28 mouse cellular contexts compared by ENCODE assay signal in genomic region chr2:181845709-181846394, GRCm38 (mm10). TPM values are rescaled to one million over a fixed set of nuclear protein-coding genes. Genes with fewer than 3 reads are reported as not detected.
A peak's percentile ranks its signal among the peaks of the same experiment; 100 is the strongest.
DNase-seq lines count a peak whose midpoint lies in the region; ATAC-seq lines count a peak whose summit lies in the region.
"Had no signal": no experiment of that assay in that cellular context is flagged by ENCODE, and none has a peak within 500 bp of the region (broad histone marks: within the 10 kb centered on the region; RNA-seq: fewer than 3 reads in every experiment).

No protein-coding gene starts in this region.

- 0 out of 2 replicates have a peak, but pooled peaks cover 5% of the 10 kb centered on the region for H3K36me3 ChIP-seq in intestine, embryonic 16.5 days (ENCODE audit: control insufficient read depth, insufficient read depth, low read length)

- WGBS in intestine, embryonic 16.5 days: 64% methylated on average over 5 of the region's 5 CpGs

- H3K9ac ChIP-seq in intestine, embryonic 16.5 days (ENCODE audit: low read depth, low read length): no peak overlapping the region
- H3K9ac ChIP-seq: embryonic facial prominence, embryonic 12.5 days; heart, embryonic 13.5 days; hindbrain, embryonic 14.5 days; liver, embryonic 14.5 days; midbrain, embryonic 15.5 days had no signal

- peak; percentile 43 for DNase-seq in heart, adult 11 months
- DNase-seq in heart, adult 18-20 months: no peak
- peak; percentile 45 for DNase-seq in testis, postnatal 14 days (ENCODE audit: low spot score)
- no peak for DNase-seq in testis, postnatal 10 days (ENCODE audit: low spot score)
- DNase-seq in retina, embryonic 14.5 days (ENCODE audit: low spot score): no peak
- DNase-seq: cerebellum, adult 11 months; cerebellum, adult 9-11 months; embryo, embryonic 11 days; gastrocnemius, adult 2 months; gastrocnemius, postnatal 36 days; heart, postnatal 10 days; kidney, adult 2 months; kidney, postnatal 36 days; left cerebral cortex, postnatal 4 days; lung, adult 2 months; lung, postnatal 14 days; right cerebral cortex, postnatal 25 days; thymus, postnatal 4 days had no signal

- H3K4me2 ChIP-seq in intestine, embryonic 16.5 days (ENCODE audit: low read depth, low read length): no peak overlapping the region
- H3K4me2 ChIP-seq: embryonic facial prominence, embryonic 12.5 days; heart, embryonic 13.5 days; hindbrain, embryonic 14.5 days; midbrain, embryonic 15.5 days had no signal

- ATAC-seq in intestine, embryonic 16.5 days: peak; percentile 89
- no peak for ATAC-seq in erythroblast, adult 5-6 weeks (replicated peaks; ENCODE audit: low FRiP score, poor library complexity, severe bottlenecking)
- ATAC-seq: CD4-positive, CD25-positive, alpha-beta regulatory T cell, adult 4 months; forebrain, embryonic 16.5 days; midbrain, embryonic 15.5 days had no signal

- no peaks in the 10 kb centered on the region for H3K4me1 ChIP-seq in intestine, embryonic 16.5 days (ENCODE audit: control insufficient read depth, insufficient read depth, low read length)
- H3K4me1 ChIP-seq: embryonic facial prominence, embryonic 12.5 days; heart, embryonic 13.5 days; midbrain, embryonic 15.5 days had no signal

- H3K27me3 ChIP-seq in intestine, embryonic 16.5 days (replicated peaks; ENCODE audit: control insufficient read depth, insufficient read depth, low read length): no peaks in the 10 kb centered on the region
- H3K27me3 ChIP-seq: embryonic facial prominence, embryonic 12.5 days; heart, embryonic 13.5 days; midbrain, embryonic 15.5 days had no signal

- H3K9me3 ChIP-seq in intestine, embryonic 16.5 days (ENCODE audit: control insufficient read depth, low read length): no peaks in the 10 kb centered on the region
- H3K9me3 ChIP-seq: embryonic facial prominence, embryonic 12.5 days; heart, embryonic 13.5 days; midbrain, embryonic 15.5 days had no signal

- no peak overlapping the region for H3K27ac ChIP-seq in intestine, embryonic 16.5 days (ENCODE audit: low read length)
- H3K27ac ChIP-seq: embryonic facial prominence, embryonic 12.5 days; gastrocnemius, adult 2 months; heart, embryonic 13.5 days; hindbrain, embryonic 14.5 days; layer of hippocampus, adult 2 months; liver, embryonic 14.5 days; midbrain, embryonic 15.5 days had no signal

- no peak overlapping the region for H3K4me3 ChIP-seq in intestine, embryonic 16.5 days (ENCODE audit: low read length)
- H3K4me3 ChIP-seq: embryonic facial prominence, embryonic 12.5 days; gastrocnemius, adult 2 months; heart, embryonic 13.5 days; layer of hippocampus, adult 2 months; midbrain, embryonic 15.5 days had no signal

RNA-seq across cellular contexts. Expression of gene Pcmtd2, which starts 8.2 kb away (rescaled TPM):
- total RNA-seq in heart, adult 18-20 months (2021): 10 to 100 TPM; 46.0 to 61.4 TPM
- polyA plus RNA-seq in intestine, embryonic 16.5 days (2015; fragmentation: Nextera tagmentation; extraction: Ambion mirVana): 25.6 and 29.1 TPM in 2 replicates
- 120 and 125 TPM in 2 replicates for total RNA-seq in erythroblast, adult 5-6 weeks (2015; ENCODE audit: low replicate concordance)
- 171 and 192 TPM in 2 replicates for total RNA-seq in erythroblast, adult 5-6 weeks (2017; ENCODE audit: low replicate concordance)

RNA-seq across cellular contexts. Expression of gene Polr3k, which starts 18.3 kb away (rescaled TPM):
- total RNA-seq in heart, adult 18-20 months (2021): 10 to 100 TPM in 1 of 2 experiments, 1 to 10 TPM in 1; 8.3 to 11.0 TPM
- polyA plus RNA-seq in intestine, embryonic 16.5 days (2015; fragmentation: Nextera tagmentation; extraction: Ambion mirVana): 74.9 and 77.5 TPM in 2 replicates
- 2.5 and 7.3 TPM in 2 replicates for total RNA-seq in erythroblast, adult 5-6 weeks (2015; ENCODE audit: low replicate concordance)
- 7.7 and 11.7 TPM in 2 replicates for total RNA-seq in erythroblast, adult 5-6 weeks (2017; ENCODE audit: low replicate concordance)

Comparison
In these comparisons a context has a peak if more than half of its experiments do, and no peak if none do; other contexts are left out.
1. DNase-seq: peak in heart, adult 11 months (single experiment) and testis, postnatal 14 days (single experiment); none in heart, adult 18-20 months (0 of 2), testis, postnatal 10 days (single experiment) and retina, embryonic 14.5 days (single experiment).